In the genomic region with DNA sequence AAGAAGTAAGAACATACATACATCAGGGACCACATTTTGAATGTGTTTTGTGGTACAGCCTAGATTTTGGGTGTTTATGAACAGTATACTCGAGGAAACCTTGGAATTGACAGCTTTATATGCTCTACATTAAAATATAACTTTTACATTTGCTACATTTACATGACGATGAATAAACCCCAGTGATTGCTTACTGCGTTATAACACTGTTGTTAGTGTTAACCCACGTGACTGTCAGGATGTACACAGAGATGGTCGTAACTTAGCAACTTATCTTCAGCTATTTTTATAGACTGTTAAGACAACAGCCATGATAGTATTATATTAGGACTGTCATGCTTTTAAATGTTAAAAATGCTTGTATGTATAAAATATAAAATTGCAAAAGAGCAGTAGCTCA, we compare ENCODE assay signal across 23 mouse cellular contexts. TPM values are rescaled to one million over a fixed set of nuclear protein-coding genes. Genes with fewer than 3 reads are reported as not detected.
DNase-seq lines count a peak whose midpoint lies in the region; ATAC-seq and TF ChIP-seq lines count a peak whose summit lies in the region.
"Not testable (repeated sequence)": the region's sequence is repeated elsewhere in the genome, so short reads cannot be mapped to it uniquely, and the experiment has no call there.
"Had no signal": no experiment of that assay in that cellular context is flagged by ENCODE, and none has a peak within 500 bp of the region (broad histone marks: within the 10 kb centered on the region; RNA-seq: fewer than 3 reads in every experiment).

No protein-coding gene starts in this region.

- H3K27me3 ChIP-seq in G1E (ENCODE audit: insufficient read depth, low read length); forebrain, embryonic 11.5 days (ENCODE audit: control insufficient read depth, insufficient read depth, low read length); heart, embryonic 14.5 days (ENCODE audit: control insufficient read depth, insufficient read depth, low read length); hindbrain, embryonic 14.5 days (ENCODE audit: control insufficient read depth, insufficient read depth, low read length); kidney, embryonic 15.5 days; lung, embryonic 14.5 days (ENCODE audit: insufficient read depth, low read length); midbrain, embryonic 16.5 days (ENCODE audit: control insufficient read depth, insufficient read depth, low read depth, low read length); stomach, embryonic 15.5 days (replicated peaks): not testable (repeated sequence)

- not testable (repeated sequence) for H3K9me3 ChIP-seq in G1E (replicated peaks); lung, embryonic 14.5 days (ENCODE audit: low read depth, low read length); stomach, embryonic 15.5 days
- peaks cover 12% of the 10 kb centered on the region for H3K9me3 ChIP-seq in forebrain, embryonic 11.5 days (ENCODE audit: control insufficient read depth, low read length)
- peaks cover 17% of the 10 kb centered on the region for H3K9me3 ChIP-seq in heart, embryonic 14.5 days (ENCODE audit: control insufficient read depth, low read length)
- H3K9me3 ChIP-seq in hindbrain, embryonic 14.5 days (ENCODE audit: control insufficient read depth, low read length) = peaks cover 31% of the 10 kb centered on the region
- peaks cover 12% of the 10 kb centered on the region for H3K9me3 ChIP-seq in kidney, embryonic 15.5 days (replicated peaks)
- peaks cover 21% of the 10 kb centered on the region for H3K9me3 ChIP-seq in midbrain, embryonic 16.5 days (replicated peaks; ENCODE audit: control insufficient read depth, low read length, poor library complexity, severe bottlenecking)

- not testable (repeated sequence) for TF ChIP-seq CTCF in G1E (IDR thresholded peaks at IDR 0.05; ENCODE audit: low read depth, low read length); lung, embryonic 14.5 days (IDR thresholded peaks at IDR 0.05; ENCODE audit: low read depth)

- WGBS in forebrain, embryonic 11.5 days = 65% methylated on average over 5 of the region's 5 CpGs
- 49% methylated on average over 5 of the region's 5 CpGs for WGBS in heart, embryonic 14.5 days
- 63% methylated on average over 5 of the region's 5 CpGs for WGBS in hindbrain, embryonic 14.5 days
- WGBS in kidney, embryonic 15.5 days = 61% methylated on average over 5 of the region's 5 CpGs
- 51% methylated on average over 5 of the region's 5 CpGs for WGBS in lung, embryonic 14.5 days
- WGBS in midbrain, embryonic 16.5 days = 62% methylated on average over 5 of the region's 5 CpGs
- 58% methylated on average over 5 of the region's 5 CpGs for WGBS in stomach, embryonic 15.5 days

- ATAC-seq in G1E (ENCODE audit: extremely low read depth, insufficient number of reproducible peaks, low FRiP score, poor library complexity, severe bottlenecking) = 0 out of 2 replicates have a peak, but pooled peaks have one; percentile 35
- ATAC-seq in forebrain, embryonic 11.5 days (replicated peaks; ENCODE audit: low FRiP score) = peak; percentile 62; the same call in 1 of the 2 replicates
- ATAC-seq in heart, embryonic 14.5 days (ENCODE audit: insufficient number of reproducible peaks, insufficient read depth, low FRiP score, low read depth) = peak; percentile 48; the same call in 1 of the 2 replicates
- ATAC-seq in hindbrain, embryonic 14.5 days (ENCODE audit: low FRiP score) = peak; percentile 43; the same call in 1 of the 2 replicates
- peak; percentile 65; the same call in 1 of the 2 replicates for ATAC-seq in kidney, embryonic 15.5 days (replicated peaks; ENCODE audit: low FRiP score)
- not testable (repeated sequence) for ATAC-seq in lung, embryonic 14.5 days (ENCODE audit: insufficient read depth)
- peak; percentile 71; the same call in 1 of the 2 replicates for ATAC-seq in midbrain, embryonic 16.5 days
- ATAC-seq in stomach, embryonic 15.5 days (ENCODE audit: insufficient read depth, low FRiP score, low read depth) = peak; percentile 49; the same call in 1 of the 2 replicates

- not testable (repeated sequence) for H3K4me2 ChIP-seq in forebrain, embryonic 11.5 days (ENCODE audit: low read depth, low read length, severe bottlenecking); heart, embryonic 14.5 days (ENCODE audit: low read length); hindbrain, embryonic 14.5 days (replicated peaks); kidney, embryonic 15.5 days; lung, embryonic 14.5 days; midbrain, embryonic 16.5 days (ENCODE audit: low read length); stomach, embryonic 15.5 days

- DNase-seq in G1E (ENCODE audit: low spot score); forebrain, embryonic 11.5 days (ENCODE audit: low spot score); hindbrain, embryonic 14.5 days (ENCODE audit: low spot score): not testable (repeated sequence)
- peak; percentile 1 for DNase-seq in lung, embryonic 14.5 days

- not testable (repeated sequence) for H3K9ac ChIP-seq in forebrain, embryonic 11.5 days (ENCODE audit: low read length); heart, embryonic 14.5 days (ENCODE audit: low read length); hindbrain, embryonic 14.5 days; kidney, embryonic 15.5 days; lung, embryonic 14.5 days; midbrain, embryonic 16.5 days (ENCODE audit: low read depth, low read length); stomach, embryonic 15.5 days

- not testable (repeated sequence) for H3K4me1 ChIP-seq in G1E (ENCODE audit: insufficient read depth, low read depth, low read length); forebrain, embryonic 11.5 days (replicated peaks; ENCODE audit: control insufficient read depth, insufficient read depth, low read length); heart, embryonic 14.5 days (ENCODE audit: control insufficient read depth in 2 of 2, insufficient read depth in 2 of 2, low read length in 2 of 2); hindbrain, embryonic 14.5 days (replicated peaks; ENCODE audit: control insufficient read depth, insufficient read depth, low read length); kidney, embryonic 15.5 days; lung, embryonic 14.5 days (ENCODE audit: insufficient read depth); midbrain, embryonic 16.5 days (ENCODE audit: control insufficient read depth, insufficient read depth, low read length); stomach, embryonic 15.5 days

- H3K27ac ChIP-seq in forebrain, embryonic 11.5 days (ENCODE audit: low read depth, low read length); heart, embryonic 14.5 days (replicated peaks in 1 of 2; ENCODE audit: control insufficient read depth in 1 of 2, insufficient read depth in 1 of 2, low read depth in 2 of 2, low read length in 2 of 2); hindbrain, embryonic 14.5 days; kidney, embryonic 15.5 days; lung, embryonic 14.5 days (ENCODE audit: low read depth); midbrain, embryonic 16.5 days (ENCODE audit: low read length); stomach, embryonic 15.5 days: not testable (repeated sequence)

- not testable (repeated sequence) for H3K36me3 ChIP-seq in G1E (replicated peaks); forebrain, embryonic 11.5 days (ENCODE audit: control insufficient read depth, insufficient read depth, low read length); heart, embryonic 14.5 days (ENCODE audit: control insufficient read depth, insufficient read depth, low read length); hindbrain, embryonic 14.5 days (replicated peaks; ENCODE audit: control insufficient read depth, insufficient read depth); kidney, embryonic 15.5 days; lung, embryonic 14.5 days (ENCODE audit: insufficient read depth); midbrain, embryonic 16.5 days (ENCODE audit: control insufficient read depth, insufficient read depth, low read length); stomach, embryonic 15.5 days

- H3K4me3 ChIP-seq in G1E (ENCODE audit: low read depth, low read length); forebrain, embryonic 11.5 days (ENCODE audit: low read depth, low read length); heart, embryonic 14.5 days (ENCODE audit: control insufficient read depth in 1 of 2, insufficient read depth in 1 of 2, low read depth in 1 of 2, low read length in 2 of 2); hindbrain, embryonic 14.5 days (replicated peaks; ENCODE audit: low read length); kidney, embryonic 15.5 days (replicated peaks); lung, embryonic 14.5 days (ENCODE audit: low read depth, low read length); midbrain, embryonic 16.5 days (ENCODE audit: low read depth, low read length); stomach, embryonic 15.5 days (replicated peaks): not testable (repeated sequence)

RNA-seq across cellular contexts. Expression of gene Speer4d, which starts 17.4 kb away (rescaled TPM):
- total RNA-seq in G1E (2014; fragmentation: Nextera tagmentation) (not detected in 2 replicates), G1E (2017) (0.93 and 0.98 TPM in 2 replicates)
- not detected in 2 replicates for polyA plus RNA-seq in G1E (2012)
- polyA plus RNA-seq in forebrain, embryonic 11.5 days (2014; fragmentation: Nextera tagmentation; extraction: Ambion mirVana) = not detected in 2 replicates
- polyA plus RNA-seq in heart, embryonic 14.5 days (2014; fragmentation: Nextera tagmentation; extraction: Ambion mirVana) = not detected in 2 replicates
- not detected in 2 replicates for polyA plus RNA-seq in hindbrain, embryonic 14.5 days (2014; fragmentation: Nextera tagmentation; extraction: Ambion mirVana)
- polyA plus RNA-seq in kidney, embryonic 15.5 days (2015; fragmentation: Nextera tagmentation; extraction: Ambion mirVana) = not detected in 2 replicates
- not detected in 2 replicates for polyA plus RNA-seq in lung, embryonic 14.5 days (2014; fragmentation: Nextera tagmentation; extraction: Ambion mirVana)
- not detected in 2 replicates for polyA plus RNA-seq in midbrain, embryonic 16.5 days (2015; fragmentation: Nextera tagmentation; extraction: Ambion mirVana)
- not detected in 2 replicates for polyA plus RNA-seq in stomach, embryonic 15.5 days (2015; fragmentation: Nextera tagmentation; extraction: Ambion mirVana)
- total RNA-seq: adrenal gland, adult 8-10 months; common myeloid progenitor, adult 5-6 weeks; gastrocnemius, adult 8-10 months; granulocyte monocyte progenitor cell, adult 5-6 weeks; heart, postnatal 10 days; left cerebral cortex, adult 18-20 months; left cerebral cortex, postnatal 36 days; liver, adult 2 months had no signal
- polyA plus RNA-seq: embryonic facial prominence, embryonic 10.5 days; frontal cortex, adult 2 months; hindbrain, embryonic 16.5 days; liver, adult 2 months; lung, embryonic 15.5 days; macrophage; midbrain, embryonic 10.5 days; Patski had no signal

RNA-seq across cellular contexts. Expression of gene Gm21083, which starts 24.3 kb away (rescaled TPM):
- total RNA-seq in G1E (2014; fragmentation: Nextera tagmentation) (not detected in 2 replicates), G1E (2017) (0.29 TPM in 1 of 2 replicates, not detected in the other)
- not detected in 2 replicates for polyA plus RNA-seq in G1E (2012)
- polyA plus RNA-seq in forebrain, embryonic 11.5 days (2014; fragmentation: Nextera tagmentation; extraction: Ambion mirVana) = not detected in 2 replicates
- 0.35 TPM in 1 of 2 replicates, not detected in the other for polyA plus RNA-seq in heart, embryonic 14.5 days (2014; fragmentation: Nextera tagmentation; extraction: Ambion mirVana)
- polyA plus RNA-seq in hindbrain, embryonic 14.5 days (2014; fragmentation: Nextera tagmentation; extraction: Ambion mirVana) = not detected in 2 replicates
- not detected in 2 replicates for polyA plus RNA-seq in kidney, embryonic 15.5 days (2015; fragmentation: Nextera tagmentation; extraction: Ambion mirVana)
- not detected in 2 replicates for polyA plus RNA-seq in lung, embryonic 14.5 days (2014; fragmentation: Nextera tagmentation; extraction: Ambion mirVana)
- polyA plus RNA-seq in midbrain, embryonic 16.5 days (2015; fragmentation: Nextera tagmentation; extraction: Ambion mirVana) = not detected in 2 replicates
- not detected in 2 replicates for polyA plus RNA-seq in stomach, embryonic 15.5 days (2015; fragmentation: Nextera tagmentation; extraction: Ambion mirVana)
- total RNA-seq: adrenal gland, adult 8-10 months; common myeloid progenitor, adult 5-6 weeks; gastrocnemius, adult 8-10 months; granulocyte monocyte progenitor cell, adult 5-6 weeks; heart, postnatal 10 days; left cerebral cortex, adult 18-20 months; left cerebral cortex, postnatal 36 days; liver, adult 2 months had no signal
- polyA plus RNA-seq: embryonic facial prominence, embryonic 10.5 days; frontal cortex, adult 2 months; hindbrain, embryonic 16.5 days; liver, adult 2 months; lung, embryonic 15.5 days; macrophage; midbrain, embryonic 10.5 days; Patski had no signal

RNA-seq across cellular contexts. Expression of gene 4930572O03Rik, which starts 55.4 kb away (rescaled TPM):
- not detected in 2 replicates for total RNA-seq in G1E (2014; fragmentation: Nextera tagmentation)
- not detected in 2 replicates for total RNA-seq in G1E (2017)
- polyA plus RNA-seq in G1E (2012) = not detected in 2 replicates
- polyA plus RNA-seq in forebrain, embryonic 11.5 days (2014; fragmentation: Nextera tagmentation; extraction: Ambion mirVana) = not detected in 2 replicates
- polyA plus RNA-seq in heart, embryonic 14.5 days (2014; fragmentation: Nextera tagmentation; extraction: Ambion mirVana) = not detected in 2 replicates
- polyA plus RNA-seq in hindbrain, embryonic 14.5 days (2014; fragmentation: Nextera tagmentation; extraction: Ambion mirVana) = not detected in 2 replicates
- not detected in 2 replicates for polyA plus RNA-seq in kidney, embryonic 15.5 days (2015; fragmentation: Nextera tagmentation; extraction: Ambion mirVana)
- polyA plus RNA-seq in lung, embryonic 14.5 days (2014; fragmentation: Nextera tagmentation; extraction: Ambion mirVana) = not detected in 2 replicates
- polyA plus RNA-seq in midbrain, embryonic 16.5 days (2015; fragmentation: Nextera tagmentation; extraction: Ambion mirVana) = not detected in 2 replicates
- polyA plus RNA-seq in stomach, embryonic 15.5 days (2015; fragmentation: Nextera tagmentation; extraction: Ambion mirVana) = not detected in 2 replicates
- total RNA-seq: adrenal gland, adult 8-10 months; common myeloid progenitor, adult 5-6 weeks; gastrocnemius, adult 8-10 months; granulocyte monocyte progenitor cell, adult 5-6 weeks; heart, postnatal 10 days; left cerebral cortex, adult 18-20 months; left cerebral cortex, postnatal 36 days; liver, adult 2 months had no signal
- polyA plus RNA-seq: embryonic facial prominence, embryonic 10.5 days; frontal cortex, adult 2 months; hindbrain, embryonic 16.5 days; liver, adult 2 months; lung, embryonic 15.5 days; macrophage; midbrain, embryonic 10.5 days; Patski had no signal
